Mouse (Mus musculus): ENCODE results near the gene Mapk14.

DNA sequence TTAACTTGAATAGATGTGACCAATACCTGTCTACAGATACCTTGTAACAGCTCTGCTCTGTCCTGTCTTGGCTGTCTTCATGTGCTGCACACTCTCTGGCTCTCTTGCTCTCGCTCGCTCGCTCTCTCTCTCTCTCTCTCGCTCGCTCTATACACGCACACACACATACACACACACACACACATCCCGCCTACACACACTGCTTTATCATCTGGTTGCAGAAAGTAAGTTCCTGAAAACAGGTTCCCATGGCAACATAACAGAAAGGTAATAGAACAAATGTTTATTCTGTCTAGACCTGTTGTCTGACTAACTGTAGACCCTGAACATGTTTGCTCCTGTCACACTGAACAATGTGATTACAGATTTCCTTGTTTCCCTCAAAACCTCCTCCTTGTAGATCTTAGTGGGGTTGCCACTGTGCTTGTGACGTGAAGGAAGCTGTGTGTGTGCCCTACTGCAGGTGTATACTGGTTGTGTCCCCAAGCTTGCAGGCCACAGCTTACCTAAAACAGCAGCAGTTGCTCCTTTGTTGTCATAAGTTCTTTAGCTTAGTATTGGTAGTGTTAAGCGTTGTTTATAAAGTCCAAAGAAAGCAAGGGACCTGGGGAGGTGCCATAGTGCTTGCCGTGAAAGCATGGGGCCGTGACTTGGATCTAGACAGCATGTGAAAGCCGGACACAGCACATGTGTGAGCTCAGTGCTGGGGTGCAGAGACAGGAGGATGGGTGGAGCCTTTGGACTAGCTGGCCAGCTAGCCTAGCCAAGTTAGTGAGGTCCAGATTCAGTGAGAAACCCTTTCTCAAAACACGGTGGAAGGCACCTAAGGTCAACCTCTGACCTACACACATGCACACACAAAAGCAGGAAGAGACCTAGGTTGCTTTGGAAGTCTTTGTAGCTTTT is 6.4 kb downstream of the Mapk14 start:
- TF ChIP-seq MYC (IDR thresholded peaks at IDR 0.05; ENCODE audit: low read depth, low read length) (0 out of 2 replicates have a peak, but pooled peaks have one; percentile 68), CTCF (IDR thresholded peaks at IDR 0.05 in 2 of 3, conservative IDR thresholded peaks at IDR 0.05 in 1 of 3; ENCODE audit: control insufficient read depth in 1 of 3, insufficient read depth in 1 of 3, low read depth in 2 of 3, low read length in 3 of 3, poor library complexity in 1 of 3, severe bottlenecking in 1 of 3) (no peak), USF2 (IDR thresholded peaks at IDR 0.05; ENCODE audit: borderline replicate concordance in 1 of 2, insufficient read depth in 1 of 2, low read depth in 1 of 2, low read length in 2 of 2) (no peak), ZC3H11A (IDR thresholded peaks at IDR 0.05; ENCODE audit: low read depth, low read length) (no peak), POLR2A (IDR thresholded peaks at IDR 0.05; ENCODE audit: control insufficient read depth in 1 of 2, insufficient read depth in 1 of 2, low read depth in 1 of 2, low read length in 2 of 2, poor library complexity in 1 of 2) (no peak; a peak in 1 of 4 replicates), CHD1 (IDR thresholded peaks at IDR 0.05; ENCODE audit: low read depth, low read length) (no peak), EP300 (IDR thresholded peaks at IDR 0.05; ENCODE audit: low read depth in 1 of 2, low read length in 2 of 2) (peak; percentile 99), ZNF384 (IDR thresholded peaks at IDR 0.05; ENCODE audit: low read depth, low read length) (no peak), CHD2 (IDR thresholded peaks at IDR 0.05; ENCODE audit: low read length) (no peak; the same call in 1 of the 2 replicates), ETS1 (IDR thresholded peaks at IDR 0.05; ENCODE audit: low read depth, low read length) (peak; percentile 96), MAFK (IDR thresholded peaks at IDR 0.05; ENCODE audit: borderline replicate concordance, low read depth, low read length) (peak; percentile 41; the same call in 1 of the 2 replicates), JUND (IDR thresholded peaks at IDR 0.05; ENCODE audit: low read depth, low read length) (peak; percentile 96)
